ENCODE assay signal across 8 mouse cellular contexts in genomic region chr7:44310285-44310877, GRCm38 (mm10). TPM values are rescaled to one million over a fixed set of nuclear protein-coding genes. Genes with fewer than 3 reads are reported as not detected.
DNase-seq lines count a peak whose midpoint lies in the region; ATAC-seq and TF ChIP-seq lines count a peak whose summit lies in the region.

No protein-coding gene starts in this region.

- peaks cover 52% of the 10 kb centered on the region for H3K27me3 ChIP-seq in embryonic facial prominence, embryonic 12.5 days
- H3K27me3 ChIP-seq in myocyte (ENCODE audit: control insufficient read depth, insufficient read depth, insufficient read length) = peaks cover 65% of the 10 kb centered on the region

- no peak overlapping the region for H3ac ChIP-seq in myocyte (ENCODE audit: control insufficient read depth, insufficient read length)

- 1% methylated on average over 35 of the region's 40 CpGs for WGBS in embryonic facial prominence, embryonic 12.5 days

- peak overlapping the region; percentile 67 for H3K9ac ChIP-seq in embryonic facial prominence, embryonic 12.5 days

- peak; percentile 17 for DNase-seq in left cerebral cortex, postnatal 4 days
- no peak for DNase-seq in left cerebral cortex, postnatal 14 days (ENCODE audit: low spot score in 2 of 2)
- peak; percentile 34 for DNase-seq in ZHBTc4 (ENCODE audit: low read depth, low spot score)
- peak; percentile 9 for DNase-seq in kidney, adult 9 months
- no peak for DNase-seq in thymus, postnatal 10 days (ENCODE audit: low spot score in 2 of 2)
- DNase-seq in right cerebral cortex, postnatal 25 days = no peak

- no peaks in the 10 kb centered on the region for H3K36me3 ChIP-seq in embryonic facial prominence, embryonic 12.5 days
- H3K36me3 ChIP-seq in myocyte (ENCODE audit: control insufficient read depth, insufficient read depth) = no peaks in the 10 kb centered on the region

- H3K4me2 ChIP-seq in embryonic facial prominence, embryonic 12.5 days (replicated peaks) = peak overlapping the region; percentile 97
- H3K4me2 ChIP-seq in myocyte (ENCODE audit: low read depth) = peak overlapping the region; percentile 60

- 0 out of 2 replicates have a peak, but pooled peaks have one; percentile 18 for ATAC-seq in embryonic facial prominence, embryonic 12.5 days (ENCODE audit: insufficient number of reproducible peaks, insufficient read depth, low FRiP score, low TSS enrichment)

- no peaks in the 10 kb centered on the region for H3K79me2 ChIP-seq in myocyte (ENCODE audit: control insufficient read depth, insufficient read depth)

- H3K4me3 ChIP-seq in embryonic facial prominence, embryonic 12.5 days = peak overlapping the region; percentile 53
- H3K4me3 ChIP-seq in myocyte = no peak overlapping the region

- TF ChIP-seq POLR2A in myocyte (IDR thresholded peaks at IDR 0.05; ENCODE audit: insufficient read length, low read depth) = no peak

- no peaks in the 10 kb centered on the region for H3K9me3 ChIP-seq in embryonic facial prominence, embryonic 12.5 days

- no peak overlapping the region for H3K27ac ChIP-seq in embryonic facial prominence, embryonic 12.5 days

- peaks cover 18% of the 10 kb centered on the region for H3K4me1 ChIP-seq in embryonic facial prominence, embryonic 12.5 days

- intact Hi-C loops in left cerebral cortex, postnatal 4 days (cut with DNase I) = loop anchor here (10.0 kb wide), 1 partner anchor 46 kb away; the partner anchor contains the start of gene Gm15517
- intact Hi-C loops in left cerebral cortex, postnatal 14 days (cut with DNase I) = no loop called here

TF ChIP-seq in myocyte, 11 proteins besides CTCF, POLR2A, EP300 and RAD21:
- TF ChIP-seq CEBPB (IDR thresholded peaks at IDR 0.05; ENCODE audit: insufficient read depth, poor library complexity, severe bottlenecking) (no peak), TCF12 (IDR thresholded peaks at IDR 0.05; ENCODE audit: insufficient read depth, poor library complexity, severe bottlenecking) (no peak), USF1 (IDR thresholded peaks at IDR 0.05; ENCODE audit: low read depth) (no peak), E2F4 (IDR thresholded peaks at IDR 0.05; ENCODE audit: insufficient read depth) (no peak), MAX (IDR thresholded peaks at IDR 0.05; ENCODE audit: low read depth) (no peak), MYOG (IDR thresholded peaks at IDR 0.05; ENCODE audit: control insufficient read depth in 1 of 3, insufficient read depth in 1 of 3, insufficient read length in 2 of 3, low read depth in 2 of 3) (no peak), REST (IDR thresholded peaks at IDR 0.05; ENCODE audit: insufficient read depth, insufficient read length) (no peak), MYOD1 (IDR thresholded peaks at IDR 0.05; ENCODE audit: control insufficient read depth in 1 of 3, insufficient read length in 2 of 3, low read depth in 2 of 3) (no peak), POLR2AphosphoS2 (IDR thresholded peaks at IDR 0.05; ENCODE audit: insufficient read length, low read depth) (no peak), SRF (IDR thresholded peaks at IDR 0.05; ENCODE audit: control insufficient read depth, insufficient read length, low read depth) (no peak), TCF3 (IDR thresholded peaks at IDR 0.05; ENCODE audit: insufficient read length, low read depth) (no peak)

RNA-seq across cellular contexts. Expression of gene Shank1, which starts 0.3 kb away (rescaled TPM):
- total RNA-seq in left cerebral cortex, postnatal 4 days (2021) = 100 to 1,000 TPM; 299 to 336 TPM
- total RNA-seq in left cerebral cortex, postnatal 14 days (2021) = 100 to 1,000 TPM; 512 to 537 TPM
- 2.4 and 3.8 TPM in 2 replicates for polyA plus RNA-seq in embryonic facial prominence, embryonic 12.5 days (2016; fragmentation: Nextera tagmentation; extraction: Ambion mirVana)
- polyA plus RNA-seq in myocyte (2012; fragmentation: generic; extraction: Trizol) = 0.10 TPM

RNA-seq across cellular contexts. Expression of gene Clec11a, which starts 3.7 kb away (rescaled TPM):
- total RNA-seq in left cerebral cortex, postnatal 4 days (2021) = 1 to 10 TPM; 2.5 to 2.8 TPM
- total RNA-seq in left cerebral cortex, postnatal 14 days (2021) = 1 to 10 TPM; 2.6 to 3.6 TPM
- polyA plus RNA-seq in embryonic facial prominence, embryonic 12.5 days (2016; fragmentation: Nextera tagmentation; extraction: Ambion mirVana) = 1.9 and 2.3 TPM in 2 replicates
- polyA plus RNA-seq in myocyte (2012; fragmentation: generic; extraction: Trizol) = 0.60 TPM

RNA-seq across cellular contexts. Expression of gene Gm15517, which starts 49.1 kb away (rescaled TPM):
- total RNA-seq in left cerebral cortex, postnatal 4 days (2021) = not detected
- not detected for total RNA-seq in left cerebral cortex, postnatal 14 days (2021)
- polyA plus RNA-seq in embryonic facial prominence, embryonic 12.5 days (2016; fragmentation: Nextera tagmentation; extraction: Ambion mirVana) = not detected in 2 replicates
- not detected for polyA plus RNA-seq in myocyte (2012; fragmentation: generic; extraction: Trizol)

RNA-seq across cellular contexts. Expression of gene Acp4, which starts 53.2 kb away (rescaled TPM):
- total RNA-seq in left cerebral cortex, postnatal 4 days (2021) = not detected
- total RNA-seq in left cerebral cortex, postnatal 14 days (2021) = not detected
- polyA plus RNA-seq in embryonic facial prominence, embryonic 12.5 days (2016; fragmentation: Nextera tagmentation; extraction: Ambion mirVana) = 0.10 TPM in 1 of 2 replicates, not detected in the other
- 0.06 TPM for polyA plus RNA-seq in myocyte (2012; fragmentation: generic; extraction: Trizol)

Comparison
In these comparisons a context has a peak if more than half of its experiments do, and no peak if none do; other contexts are left out.
1. DNase-seq: peak in left cerebral cortex, postnatal 4 days (single experiment), ZHBTc4 (single experiment) and kidney, adult 9 months (single experiment); none in left cerebral cortex, postnatal 14 days (0 of 2), thymus, postnatal 10 days (0 of 2) and right cerebral cortex, postnatal 25 days (single experiment).